Mouse (Mus musculus): ENCODE data around the gene Snf8. TPM values are rescaled to one million over a fixed set of nuclear protein-coding genes. Genes with fewer than 3 reads are reported as not detected.

The Snf8 gene
- polyA plus RNA-seq, 1 experiment from 2014 or later, result 34.2 TPM

DNA sequence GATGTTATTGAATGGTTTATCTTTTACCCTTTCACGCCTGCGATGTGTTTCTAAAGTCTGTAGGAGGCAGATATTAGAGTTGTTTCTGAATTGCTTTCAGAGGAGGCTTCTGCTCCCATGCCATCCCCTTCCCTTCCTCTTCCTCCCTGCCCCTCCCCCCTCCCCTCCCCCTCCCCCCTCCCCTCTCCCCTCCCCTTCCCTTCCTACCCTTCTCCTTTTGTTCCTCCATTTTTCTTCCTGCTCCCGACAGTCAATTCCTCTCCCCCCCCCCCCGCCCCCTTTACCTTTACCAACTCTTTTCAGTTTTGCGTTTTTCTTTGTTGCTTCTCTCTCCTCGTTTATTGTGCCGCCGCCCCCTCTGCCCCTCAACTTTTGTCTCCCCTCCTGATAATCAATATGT, 22.7 kb upstream of the Snf8 start:
- no peak for ATAC-seq (ENCODE audit: low FRiP score, low TSS enrichment)
- no peaks in the 10 kb centered on the region for H3K36me3 ChIP-seq (ENCODE audit: control insufficient read depth, insufficient read depth, low read length)
- H3K9ac ChIP-seq (ENCODE audit: low read depth, low read length), result no peak overlapping the region
- no peak overlapping the region for H3K4me2 ChIP-seq (replicated peaks; ENCODE audit: low read depth, low read length)
- H3K27me3 ChIP-seq (ENCODE audit: control insufficient read depth, insufficient read depth, low read length), result no peaks in the 10 kb centered on the region
- 7% methylated on average over 5 of the region's 8 CpGs for WGBS
- H3K27ac ChIP-seq (ENCODE audit: low read depth, low read length), result no peak overlapping the region
- H3K4me1 ChIP-seq (ENCODE audit: control insufficient read depth, insufficient read depth, low read length), result no peaks in the 10 kb centered on the region
- H3K9me3 ChIP-seq (ENCODE audit: control insufficient read depth, low read length), result no peaks in the 10 kb centered on the region
- no peak overlapping the region for H3K4me3 ChIP-seq (ENCODE audit: low read length)

DNA sequence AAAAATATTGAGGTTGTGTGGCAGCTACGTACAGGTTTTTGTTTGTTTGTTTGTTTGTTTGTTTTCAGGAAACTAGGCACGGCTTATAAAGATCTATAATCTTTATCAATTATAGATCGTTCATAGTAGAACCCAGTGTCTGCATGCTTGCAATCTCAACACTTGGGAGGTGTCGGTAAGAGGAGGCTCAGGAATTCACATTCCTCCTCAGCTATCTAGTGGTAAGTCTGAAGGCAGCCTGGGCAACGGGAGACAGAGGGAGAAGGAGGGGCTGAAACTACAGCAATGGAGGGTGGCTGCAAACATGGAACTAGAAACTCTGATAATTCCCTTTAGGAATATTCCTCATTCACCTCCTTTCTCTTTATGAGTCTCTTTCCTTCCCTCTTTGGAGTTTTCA, 19.3 kb upstream of the Snf8 start:
- no peaks in the 10 kb centered on the region for H3K9me3 ChIP-seq (ENCODE audit: control insufficient read depth, low read length)
- 39% methylated on average over 5 of the region's 5 CpGs for WGBS
- ATAC-seq (ENCODE audit: low FRiP score, low TSS enrichment), result no peak
- H3K4me3 ChIP-seq (ENCODE audit: low read length), result no peak overlapping the region
- no peaks in the 10 kb centered on the region for H3K36me3 ChIP-seq (ENCODE audit: control insufficient read depth, insufficient read depth, low read length)
- no peaks in the 10 kb centered on the region for H3K27me3 ChIP-seq (ENCODE audit: control insufficient read depth, insufficient read depth, low read length)
- H3K9ac ChIP-seq (ENCODE audit: low read depth, low read length), result no peak overlapping the region
- no peak overlapping the region for H3K4me2 ChIP-seq (replicated peaks; ENCODE audit: low read depth, low read length)
- H3K27ac ChIP-seq (ENCODE audit: low read depth, low read length), result no peak overlapping the region
- no peaks in the 10 kb centered on the region for H3K4me1 ChIP-seq (ENCODE audit: control insufficient read depth, insufficient read depth, low read length)

DNA sequence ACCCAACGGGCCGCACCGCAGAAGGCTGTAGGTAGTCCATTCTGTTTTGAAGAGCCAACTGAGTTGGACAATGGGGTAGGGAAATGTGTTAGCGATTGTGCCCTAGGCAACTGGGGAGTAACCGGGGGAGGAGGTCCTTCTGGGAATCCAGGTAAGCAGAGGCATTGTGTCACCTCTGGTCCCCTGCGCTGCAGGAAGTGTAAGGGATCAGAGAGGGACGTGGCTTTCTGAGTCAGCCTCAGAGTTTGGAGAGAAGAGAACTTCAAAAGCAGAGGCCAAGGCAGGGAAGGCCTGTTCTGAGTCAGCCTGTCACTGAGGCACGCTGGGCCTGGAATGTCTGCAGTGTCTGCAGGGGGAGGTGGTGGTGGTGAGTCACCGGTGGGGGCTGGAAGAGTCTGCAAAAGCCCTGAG, 16.7 kb upstream of the Snf8 start:
- Histone ChIP-seq H3K4me3 (ENCODE audit: low read length) (no peak overlapping the region), H3K27ac (ENCODE audit: low read depth, low read length) (no peak overlapping the region), H3K4me1 (ENCODE audit: control insufficient read depth, insufficient read depth, low read length) (no peaks in the 10 kb centered on the region), H3K36me3 (ENCODE audit: control insufficient read depth, insufficient read depth, low read length) (no peaks in the 10 kb centered on the region), H3K9ac (ENCODE audit: low read depth, low read length) (no peak overlapping the region), H3K27me3 (ENCODE audit: control insufficient read depth, insufficient read depth, low read length) (no peaks in the 10 kb centered on the region), H3K4me2 (replicated peaks; ENCODE audit: low read depth, low read length) (no peak overlapping the region), H3K9me3 (ENCODE audit: control insufficient read depth, low read length) (no peaks in the 10 kb centered on the region)
- 19% methylated on average over 9 of the region's 9 CpGs for WGBS
- ATAC-seq (ENCODE audit: low FRiP score, low TSS enrichment), result no peak

DNA sequence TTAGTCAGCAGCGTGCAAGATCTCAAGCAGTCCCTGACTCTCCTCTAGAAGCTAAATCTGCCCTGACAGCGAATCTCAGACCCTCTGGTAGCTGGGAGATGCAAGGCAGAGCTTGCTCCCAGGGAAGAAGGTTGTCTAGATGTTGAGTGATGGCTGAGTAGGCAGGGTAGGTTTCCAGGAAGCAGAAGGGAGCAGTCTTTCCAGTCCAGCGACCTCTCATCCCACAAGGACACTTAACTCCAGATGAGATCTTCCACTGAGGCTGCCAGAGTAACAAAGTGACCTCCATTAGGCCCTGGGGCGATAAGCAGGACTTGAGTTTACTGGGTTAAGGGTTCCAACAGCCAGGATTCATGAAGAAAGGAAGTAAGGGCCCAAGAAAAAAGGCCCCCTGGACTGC, 14.1 kb upstream of the Snf8 start:
- Histone ChIP-seq H3K36me3 (ENCODE audit: control insufficient read depth, insufficient read depth, low read length) (no peaks in the 10 kb centered on the region), H3K4me1 (ENCODE audit: control insufficient read depth, insufficient read depth, low read length) (no peaks in the 10 kb centered on the region), H3K4me3 (ENCODE audit: low read length) (no peak overlapping the region), H3K9me3 (ENCODE audit: control insufficient read depth, low read length) (no peaks in the 10 kb centered on the region), H3K27me3 (ENCODE audit: control insufficient read depth, insufficient read depth, low read length) (no peaks in the 10 kb centered on the region), H3K4me2 (replicated peaks; ENCODE audit: low read depth, low read length) (no peak overlapping the region), H3K27ac (ENCODE audit: low read depth, low read length) (no peak overlapping the region), H3K9ac (ENCODE audit: low read depth, low read length) (no peak overlapping the region)
- ATAC-seq (ENCODE audit: low FRiP score, low TSS enrichment), result no peak
- 42% methylated on average over 4 of the region's 4 CpGs for WGBS

DNA sequence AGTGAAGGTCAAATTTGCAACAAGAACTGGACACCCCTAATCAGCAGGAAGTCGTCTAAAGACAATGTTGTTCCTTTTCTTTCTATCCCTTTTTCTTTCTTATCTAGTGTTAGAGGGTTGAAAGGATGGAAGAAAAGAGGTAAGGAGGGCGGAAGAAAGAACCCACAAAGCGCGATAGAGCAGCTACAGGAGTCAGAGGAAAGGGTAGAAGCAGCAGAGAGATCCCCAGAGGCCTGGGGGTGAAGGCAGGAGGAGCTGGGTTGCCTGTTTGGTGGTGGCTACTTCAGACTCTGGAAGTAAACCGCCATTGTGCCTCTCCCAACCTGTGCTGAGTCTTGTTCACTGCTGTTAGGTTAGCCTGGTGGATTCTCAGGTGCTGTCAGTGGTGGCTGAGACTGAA, 6.6 kb upstream of the Snf8 start:
- Histone ChIP-seq H3K4me3 (ENCODE audit: low read length) (no peak overlapping the region), H3K4me2 (replicated peaks; ENCODE audit: low read depth, low read length) (no peak overlapping the region), H3K36me3 (ENCODE audit: control insufficient read depth, insufficient read depth, low read length) (no peaks in the 10 kb centered on the region), H3K27ac (ENCODE audit: low read depth, low read length) (no peak overlapping the region), H3K4me1 (ENCODE audit: control insufficient read depth, insufficient read depth, low read length) (no peaks in the 10 kb centered on the region), H3K9me3 (ENCODE audit: control insufficient read depth, low read length) (no peaks in the 10 kb centered on the region), H3K27me3 (ENCODE audit: control insufficient read depth, insufficient read depth, low read length) (no peaks in the 10 kb centered on the region; the same call in 1 of the 2 replicates), H3K9ac (ENCODE audit: low read depth, low read length) (no peak overlapping the region)
- WGBS, result 62% methylated on average over 5 of the region's 5 CpGs
- no peak for ATAC-seq (ENCODE audit: low FRiP score, low TSS enrichment)

DNA sequence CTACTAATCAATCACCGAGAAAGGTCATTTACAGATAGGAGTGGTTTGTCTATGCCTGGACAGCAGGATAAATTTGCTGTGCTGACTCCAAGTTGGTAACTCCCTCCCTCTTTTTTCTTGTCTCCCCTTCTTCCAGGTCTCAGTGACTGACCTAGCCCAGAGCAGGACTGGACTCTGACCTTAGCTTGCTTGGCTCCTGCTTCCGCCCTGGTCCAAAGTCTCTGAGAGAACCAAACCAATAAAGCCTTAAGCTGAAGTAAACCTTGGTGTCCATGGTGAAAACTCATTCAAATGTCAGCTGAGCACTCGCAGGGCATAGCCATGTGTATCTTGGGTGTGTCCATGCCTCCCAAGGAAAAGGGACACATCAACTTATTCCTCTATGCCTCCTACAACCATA, 4.1 kb upstream of the Snf8 start:
- no peak overlapping the region for H3K27ac ChIP-seq (ENCODE audit: low read depth, low read length)

DNA sequence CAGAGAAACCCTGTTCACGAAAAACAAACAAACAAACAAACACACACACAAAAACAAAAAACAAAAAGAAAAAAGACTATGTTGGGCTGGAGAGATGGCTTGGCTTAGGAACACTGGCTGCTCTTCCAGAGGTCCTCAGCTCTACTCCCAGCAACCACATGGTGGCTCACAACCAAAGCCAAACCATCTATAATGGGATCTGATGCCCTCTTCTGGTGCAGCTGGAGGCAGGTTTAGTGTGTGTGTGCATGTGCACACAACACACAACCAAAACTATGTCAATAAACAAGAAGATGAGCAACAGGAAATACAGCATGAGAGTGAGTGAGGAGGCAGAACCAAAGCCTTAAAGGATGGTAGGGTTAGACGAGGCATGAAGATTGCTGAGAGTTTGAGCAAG, 3.0 kb upstream of the Snf8 start:
- H3K27ac ChIP-seq (ENCODE audit: low read depth, low read length), result no peak overlapping the region
- ATAC-seq (ENCODE audit: low FRiP score, low TSS enrichment), result no peak
- no peak overlapping the region for H3K4me2 ChIP-seq (replicated peaks; ENCODE audit: low read depth, low read length)
- peaks cover 4% of the 10 kb centered on the region for H3K4me1 ChIP-seq (ENCODE audit: control insufficient read depth, insufficient read depth, low read length)
- H3K9ac ChIP-seq (ENCODE audit: low read depth, low read length), result no peak overlapping the region
- WGBS, result 77% methylated on average over 2 of the region's 2 CpGs
- no peaks in the 10 kb centered on the region; the same call in 1 of the 2 replicates for H3K27me3 ChIP-seq (ENCODE audit: control insufficient read depth, insufficient read depth, low read length)
- no peaks in the 10 kb centered on the region for H3K9me3 ChIP-seq (ENCODE audit: control insufficient read depth, low read length)
- H3K36me3 ChIP-seq (ENCODE audit: control insufficient read depth, insufficient read depth, low read length), result no peaks in the 10 kb centered on the region
- H3K4me3 ChIP-seq (ENCODE audit: low read length), result no peak overlapping the region

More for the DNA sequence above, 4.1 kb upstream of the Snf8 start:
- H3K9ac ChIP-seq (ENCODE audit: low read depth, low read length), result no peak overlapping the region
- H3K4me3 ChIP-seq (ENCODE audit: low read length), result no peak overlapping the region
- H3K9me3 ChIP-seq (ENCODE audit: control insufficient read depth, low read length), result no peaks in the 10 kb centered on the region
- H3K27me3 ChIP-seq (ENCODE audit: control insufficient read depth, insufficient read depth, low read length), result no peaks in the 10 kb centered on the region; the same call in 1 of the 2 replicates
- no peak overlapping the region for H3K4me2 ChIP-seq (replicated peaks; ENCODE audit: low read depth, low read length)
- H3K4me1 ChIP-seq (ENCODE audit: control insufficient read depth, insufficient read depth, low read length), result peaks cover 4% of the 10 kb centered on the region
- H3K36me3 ChIP-seq (ENCODE audit: control insufficient read depth, insufficient read depth, low read length), result no peaks in the 10 kb centered on the region
- 89% methylated on average over 3 of the region's 3 CpGs for WGBS
- ATAC-seq (ENCODE audit: low FRiP score, low TSS enrichment), result no peak

DNA sequence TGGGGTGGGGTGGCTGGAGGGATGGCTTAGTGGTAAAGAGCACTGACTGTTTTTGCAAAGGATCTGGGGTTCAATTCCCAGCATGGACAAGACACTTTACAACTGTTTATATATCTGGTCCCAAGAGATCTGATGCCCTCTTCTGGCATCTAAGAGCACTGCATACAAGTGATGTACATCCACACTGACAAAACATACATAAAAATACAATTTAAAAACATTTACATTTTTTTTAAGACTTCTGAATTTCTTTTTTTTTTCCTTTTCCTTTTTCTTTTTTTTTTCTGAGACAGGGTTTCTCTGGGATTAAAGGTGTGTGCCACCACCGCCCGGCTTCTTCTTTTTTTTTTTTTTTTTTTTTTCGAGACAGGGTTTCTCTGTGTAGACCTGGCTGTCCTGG, 1.4 kb upstream of the Snf8 start:
- ATAC-seq (ENCODE audit: low FRiP score, low TSS enrichment), result no peak
- H3K27ac ChIP-seq (ENCODE audit: low read depth, low read length), result no peak overlapping the region
- H3K4me1 ChIP-seq (ENCODE audit: control insufficient read depth, insufficient read depth, low read length), result peaks cover 4% of the 10 kb centered on the region
- no peaks in the 10 kb centered on the region for H3K36me3 ChIP-seq (ENCODE audit: control insufficient read depth, insufficient read depth, low read length)
- no peaks in the 10 kb centered on the region for H3K9me3 ChIP-seq (ENCODE audit: control insufficient read depth, low read length)
- WGBS, result 95% methylated on average over 2 of the region's 3 CpGs
- no peak overlapping the region for H3K9ac ChIP-seq (ENCODE audit: low read depth, low read length)
- H3K27me3 ChIP-seq (ENCODE audit: control insufficient read depth, insufficient read depth, low read length), result no peaks in the 10 kb centered on the region; the same call in 1 of the 2 replicates
- H3K4me2 ChIP-seq (replicated peaks; ENCODE audit: low read depth, low read length), result no peak overlapping the region
- H3K4me3 ChIP-seq (ENCODE audit: low read length), result no peak overlapping the region

DNA sequence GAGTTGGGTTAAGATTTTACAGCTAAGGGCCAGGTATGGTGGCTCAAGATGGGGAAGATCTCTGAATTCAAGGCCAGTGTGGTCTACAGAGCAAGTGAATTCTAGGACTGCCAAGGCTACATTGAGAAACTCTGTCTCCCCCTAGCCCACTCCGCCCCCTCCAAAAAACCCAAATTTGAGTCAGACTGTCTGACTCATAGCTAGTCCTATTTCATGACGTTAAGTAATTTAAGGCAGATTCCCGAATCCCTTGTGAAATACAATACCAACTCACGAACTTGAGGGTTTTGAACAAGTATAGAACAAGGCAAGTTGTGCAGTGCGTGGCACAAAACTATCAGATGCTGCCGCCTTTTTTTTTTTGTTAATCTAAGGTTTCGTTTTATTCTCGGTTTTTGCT, 569 bp upstream of the Snf8 start:
- H3K4me2 ChIP-seq (replicated peaks; ENCODE audit: low read depth, low read length), result peak overlapping the region; percentile 80
- H3K27me3 ChIP-seq (ENCODE audit: control insufficient read depth, insufficient read depth, low read length), result no peaks in the 10 kb centered on the region; the same call in 1 of the 2 replicates

More for the DNA sequence above, 569 bp upstream of the Snf8 start:
- no peak for ATAC-seq (ENCODE audit: low FRiP score, low TSS enrichment)
- H3K9me3 ChIP-seq (ENCODE audit: control insufficient read depth, low read length), result no peaks in the 10 kb centered on the region
- WGBS, result 49% methylated on average over 8 of the region's 8 CpGs
- no peak overlapping the region for H3K27ac ChIP-seq (ENCODE audit: low read depth, low read length)
- peaks cover 4% of the 10 kb centered on the region for H3K4me1 ChIP-seq (ENCODE audit: control insufficient read depth, insufficient read depth, low read length)
- peaks cover 2% of the 10 kb centered on the region for H3K36me3 ChIP-seq (ENCODE audit: control insufficient read depth, insufficient read depth, low read length)
- peak overlapping the region; percentile 75 for H3K4me3 ChIP-seq (ENCODE audit: low read length)
- H3K9ac ChIP-seq (ENCODE audit: low read depth, low read length), result no peak overlapping the region

All from kidney, embryonic 14.5 days (tissue).